Mouse (Mus musculus) ovary, adult 10 weeks (tissue): Measurements from ENCODE around the gene Mpv17l2. TPM values are rescaled to one million over a fixed set of nuclear protein-coding genes. Genes with fewer than 3 reads are reported as not detected.

Experiments
- polyA plus RNA-seq: library from polyadenylated mRNA; stranded (reverse); fragments of 350-450 nt; fragmentation: Illumina TruSeq; extraction: RNeasy Lipid Tissue Mini Kit (QIAGEN cat#74804); gene quantifications from one replicate; pipeline ENCODE4 v1.2.3, GENCODE M21; 2014

The Mpv17l2 gene
- polyA plus RNA-seq, result not detected

GRCm38 (mm10) chr8:70760775-70761406 is at the start of gene Mpv17l2:
TSS of gene Mpv17l2 (minus strand) at chr8:70760946.

GRCm38 (mm10) chr8:70808239-70808638 is 47.5 kb upstream of the Mpv17l2 start, which contains the start of gene Il12rb1:
TSS of gene Il12rb1 (plus strand) at chr8:70808449.

DNA sequence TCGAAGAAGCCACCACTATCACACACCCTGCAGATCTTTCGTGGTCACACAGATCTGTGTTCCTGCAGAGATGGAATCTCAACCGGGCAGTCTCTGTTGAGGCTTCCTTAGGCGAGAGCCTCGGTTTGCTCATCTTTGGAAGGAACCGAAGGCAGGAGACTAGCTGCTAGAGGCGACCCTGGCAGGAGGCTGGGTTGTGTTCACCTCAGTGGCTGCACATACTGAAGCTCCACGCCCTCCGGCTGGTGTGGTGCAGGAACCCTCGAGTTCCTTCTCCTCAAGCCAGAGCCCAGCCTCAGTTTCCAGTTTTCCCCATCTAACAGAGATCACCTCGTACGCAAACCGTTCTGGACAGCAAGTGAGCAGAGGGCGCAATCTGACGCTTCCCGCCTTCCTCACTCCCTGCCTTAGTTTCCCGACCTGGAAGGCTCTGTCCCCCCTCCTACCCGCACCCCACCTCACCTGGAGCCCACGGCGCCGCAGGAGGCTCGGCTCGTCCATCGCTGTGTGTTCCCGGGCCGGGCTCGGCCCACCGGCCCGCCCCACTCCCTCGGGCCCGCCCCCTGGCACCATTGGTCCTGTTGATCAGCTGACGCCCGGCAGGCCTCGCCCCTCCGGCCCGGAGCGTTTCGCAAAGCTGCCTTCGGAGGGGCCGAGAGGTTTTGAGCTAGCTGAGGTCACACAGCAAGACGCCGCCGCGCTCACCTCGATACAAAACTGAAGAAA is 43.9 kb upstream of the Mpv17l2 start, which contains the start of gene Mast3:
TSS of gene Mast3 (minus strand) at position 574 of the 726 bp plus-strand sequence.

GRCm38 (mm10) chr8:70776496-70777444 is 16.0 kb upstream of the Mpv17l2 start, which contains the start of gene Pik3r2:
TSS of gene Pik3r2 (minus strand) at chr8:70776713.

GRCm38 (mm10) chr8:70754043-70754870 is 6.5 kb downstream of the Mpv17l2 start, which contains the start of gene Rab3a:
TSS of gene Rab3a (plus strand) at chr8:70754679.

DNA sequence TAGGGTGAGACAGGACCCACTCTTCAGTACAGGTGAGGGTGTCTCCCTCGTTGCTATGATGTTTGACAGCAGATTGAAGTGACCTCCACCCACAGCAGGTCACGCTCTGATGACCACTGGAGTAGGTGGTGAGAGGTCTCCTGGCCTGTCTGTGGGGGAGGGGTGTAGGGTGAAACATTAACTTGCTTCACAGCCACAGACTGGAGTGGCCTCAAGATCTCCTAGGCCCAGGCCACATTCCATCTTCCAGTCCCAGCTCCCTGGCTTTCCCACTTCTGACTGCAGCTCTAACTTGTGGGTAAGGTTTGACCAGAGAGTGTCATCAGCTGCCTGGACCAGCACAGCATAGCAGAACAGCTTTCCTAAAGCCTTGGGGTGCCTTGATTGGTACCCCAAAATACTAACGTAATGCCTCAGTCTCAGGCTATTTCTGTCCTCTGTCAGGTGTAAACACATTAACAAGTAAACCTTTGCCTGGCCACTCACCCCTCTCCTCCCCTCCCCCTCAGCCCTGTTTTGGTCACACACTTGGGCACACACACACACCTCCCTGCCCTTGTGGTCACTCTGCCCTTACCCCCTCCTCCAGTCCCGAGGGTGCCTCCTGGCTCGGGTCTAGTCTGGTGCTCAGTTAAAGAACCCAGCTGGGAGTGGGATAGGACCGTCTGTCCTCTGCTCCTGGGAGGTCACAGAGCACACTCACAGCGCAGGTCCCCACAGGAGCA is 37.1 kb downstream of the Mpv17l2 start, which contains the start of gene Pde4c:
TSS of gene Pde4c (plus strand) at position 235 of the 725 bp plus-strand sequence.

DNA sequence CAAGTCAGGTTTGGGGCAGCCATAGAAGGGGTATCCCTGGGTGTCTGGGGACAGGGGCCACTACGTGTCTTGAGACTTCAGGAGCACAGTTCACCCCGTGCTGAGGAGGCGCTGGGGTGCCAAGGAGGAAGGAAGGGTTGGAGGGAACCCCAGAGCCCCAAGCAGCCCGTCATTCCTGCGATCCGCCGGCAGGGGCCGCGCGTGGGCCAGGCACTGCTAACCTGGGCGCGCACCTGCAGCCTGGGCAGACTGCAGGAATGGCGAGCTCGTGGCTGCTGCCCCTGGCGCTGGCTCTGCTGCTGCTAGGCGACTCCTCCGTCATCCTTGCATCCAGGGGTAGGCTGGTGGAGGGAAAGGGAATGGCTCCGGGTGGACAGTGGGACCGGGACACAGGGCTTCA is 42.4 kb downstream of the Mpv17l2 start, which contains the start of gene Gm3336:
TSS of gene Gm3336 (plus strand) at position 247 of the 400 bp plus-strand sequence.

Other genes starting within 250 kb of the Mpv17l2 start
- gene Fkbp8, start 233.2 kb downstream of the Mpv17l2 start, polyA plus RNA-seq, result 1.2 TPM
- 8.4 TPM for gene Kxd1, start 233.0 kb downstream of the Mpv17l2 start, polyA plus RNA-seq
- gene Ell, start 221.5 kb downstream of the Mpv17l2 start, polyA plus RNA-seq, result 0.74 TPM
- 0.29 TPM for gene Isyna1, start 166.6 kb downstream of the Mpv17l2 start, polyA plus RNA-seq
- gene Ssbp4, start 152.1 kb downstream of the Mpv17l2 start, polyA plus RNA-seq, result not detected
- not detected for gene Lrrc25, start 144.8 kb downstream of the Mpv17l2 start, polyA plus RNA-seq
- not detected for gene Gdf15, start 128.5 kb downstream of the Mpv17l2 start, polyA plus RNA-seq
- 17.5 TPM for gene Pgpep1, start 100.6 kb downstream of the Mpv17l2 start, polyA plus RNA-seq
- not detected for gene Lsm4, start 87.7 kb downstream of the Mpv17l2 start, polyA plus RNA-seq
- 20.4 TPM for gene Jund, start 62.0 kb downstream of the Mpv17l2 start, polyA plus RNA-seq
- gene Iqcn, start 57.5 kb downstream of the Mpv17l2 start, polyA plus RNA-seq, result not detected
- not detected for gene Gm3336, start 42.4 kb downstream of the Mpv17l2 start, polyA plus RNA-seq
- not detected for gene Pde4c, start 37.2 kb downstream of the Mpv17l2 start, polyA plus RNA-seq
- gene Rab3a, start 6.3 kb downstream of the Mpv17l2 start, polyA plus RNA-seq, result 2.5 TPM
- 1.7 TPM for gene Pik3r2, start 15.8 kb upstream of the Mpv17l2 start, polyA plus RNA-seq
- 2.1 TPM for gene Mast3, start 44.1 kb upstream of the Mpv17l2 start, polyA plus RNA-seq
- not detected for gene Il12rb1, start 47.5 kb upstream of the Mpv17l2 start, polyA plus RNA-seq
- 1.1 TPM for gene Arrdc2, start 78.8 kb upstream of the Mpv17l2 start, polyA plus RNA-seq
- gene Kcnn1, start 102.3 kb upstream of the Mpv17l2 start, polyA plus RNA-seq, result 0.26 TPM
- not detected for gene Ccdc124, start 113.0 kb upstream of the Mpv17l2 start, polyA plus RNA-seq
- not detected for gene Slc5a5, start 131.8 kb upstream of the Mpv17l2 start, polyA plus RNA-seq
- gene Rpl18a, start 136.5 kb upstream of the Mpv17l2 start, polyA plus RNA-seq, result 39.0 TPM
- gene Map1s, start 145.0 kb upstream of the Mpv17l2 start, polyA plus RNA-seq, result 2.4 TPM